Comparison of ENCODE assay signal across 8 mouse cellular contexts in the genomic region with DNA sequence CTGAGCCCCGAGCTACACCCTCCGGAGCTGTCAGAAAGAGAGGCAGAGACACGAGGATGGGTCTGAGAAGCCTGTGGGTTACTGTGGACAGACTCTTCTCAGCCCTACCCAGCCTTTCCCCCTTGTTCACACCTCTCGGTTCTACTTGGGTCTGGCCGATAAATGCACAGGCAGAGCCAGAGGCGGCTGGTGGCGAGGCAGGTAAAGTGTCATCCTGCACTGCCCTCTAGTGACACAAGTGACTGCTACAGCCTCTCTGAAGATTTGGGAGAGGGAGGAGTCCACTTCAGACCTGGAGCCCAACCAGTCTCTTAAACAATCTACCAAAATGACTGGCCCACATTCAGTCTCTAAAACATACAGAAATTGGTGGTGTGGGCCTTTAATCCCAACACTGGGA. TPM values are rescaled to one million over a fixed set of nuclear protein-coding genes. Genes with fewer than 3 reads are reported as not detected.
DNase-seq lines count a peak whose midpoint lies in the region; ATAC-seq and TF ChIP-seq lines count a peak whose summit lies in the region.

No protein-coding gene starts in this region.

- H3K4me3 ChIP-seq in heart, embryonic 16.5 days (ENCODE audit: low read length), result no peak overlapping the region
- H3K4me3 ChIP-seq in liver, embryonic 14.5 days (ENCODE audit: insufficient read depth in 1 of 2, low read depth in 2 of 2, low read length in 2 of 2), result no peak overlapping the region
- H3K4me3 ChIP-seq in neural tube, embryonic 13.5 days, result no peak overlapping the region

- no peaks in the 10 kb centered on the region for H3K9me3 ChIP-seq in heart, embryonic 16.5 days (replicated peaks; ENCODE audit: control insufficient read depth, low read length)
- no peaks in the 10 kb centered on the region for H3K9me3 ChIP-seq in liver, embryonic 14.5 days (ENCODE audit: control insufficient read depth, low read length)
- H3K9me3 ChIP-seq in neural tube, embryonic 13.5 days, result no peaks in the 10 kb centered on the region

- WGBS in heart, embryonic 16.5 days, result 27% methylated on average over 7 of the region's 7 CpGs
- WGBS in liver, embryonic 14.5 days (ENCODE audit: insufficient replicate concordance), result 31% methylated on average over 7 of the region's 7 CpGs
- WGBS in neural tube, embryonic 13.5 days, result 27% methylated on average over 7 of the region's 7 CpGs

- H3K27me3 ChIP-seq in heart, embryonic 16.5 days (ENCODE audit: control insufficient read depth, insufficient read depth, low read length), result no peaks in the 10 kb centered on the region
- H3K27me3 ChIP-seq in liver, embryonic 14.5 days (ENCODE audit: control insufficient read depth, insufficient read depth, low read length), result no peaks in the 10 kb centered on the region
- H3K27me3 ChIP-seq in neural tube, embryonic 13.5 days, result no peaks in the 10 kb centered on the region

- no peak overlapping the region for H3K4me2 ChIP-seq in heart, embryonic 16.5 days (ENCODE audit: low read depth, low read length)
- no peak overlapping the region for H3K4me2 ChIP-seq in liver, embryonic 14.5 days (ENCODE audit: low read depth)
- no peak overlapping the region for H3K4me2 ChIP-seq in neural tube, embryonic 13.5 days

- H3K4me1 ChIP-seq in heart, embryonic 16.5 days (ENCODE audit: control insufficient read depth, insufficient read depth, low read length), result peaks cover 11% of the 10 kb centered on the region
- no peaks in the 10 kb centered on the region for H3K4me1 ChIP-seq in liver, embryonic 14.5 days (replicated peaks; ENCODE audit: control insufficient read depth in 2 of 2, insufficient read depth in 2 of 2, low read length in 1 of 2)
- H3K4me1 ChIP-seq in neural tube, embryonic 13.5 days (replicated peaks), result peaks cover 51% of the 10 kb centered on the region

- TF ChIP-seq EP300 in liver, embryonic 14.5 days (IDR thresholded peaks at IDR 0.05; ENCODE audit: low read depth), result no peak

- H3K27ac ChIP-seq in heart, embryonic 16.5 days (ENCODE audit: low read length), result no peak overlapping the region
- H3K27ac ChIP-seq in liver, embryonic 14.5 days, result no peak overlapping the region
- no peak overlapping the region for H3K27ac ChIP-seq in neural tube, embryonic 13.5 days (replicated peaks)

- peaks cover 6% of the 10 kb centered on the region; the same call in 1 of the 2 replicates for H3K36me3 ChIP-seq in heart, embryonic 16.5 days (ENCODE audit: control insufficient read depth, insufficient read depth)
- no peaks in the 10 kb centered on the region; the same call in none of the 2 replicates for H3K36me3 ChIP-seq in liver, embryonic 14.5 days (replicated peaks; ENCODE audit: control insufficient read depth, insufficient read depth, low read depth)
- H3K36me3 ChIP-seq in neural tube, embryonic 13.5 days, result peaks cover 46% of the 10 kb centered on the region

- H3K9ac ChIP-seq in heart, embryonic 16.5 days (ENCODE audit: low read length), result no peak overlapping the region
- no peak overlapping the region for H3K9ac ChIP-seq in liver, embryonic 14.5 days (replicated peaks)
- H3K9ac ChIP-seq in neural tube, embryonic 13.5 days, result 0 out of 2 replicates have a peak overlapping the region, but pooled peaks have one; percentile 49

- DNase-seq in CD8-positive naive resting alpha-beta T cell, adult 2 months (ENCODE audit: low read depth in 2 of 2, low spot score in 2 of 2), result peak; percentile 57 to 73
- DNase-seq in brain, adult 2 months (ENCODE audit: low read depth, low spot score), result peak; percentile 89
- peak; percentile 86 for DNase-seq in kidney, postnatal 14 days
- peak in 1 of 3 experiments; percentile 58 for DNase-seq in liver, embryonic 14.5 days (ENCODE audit: low read depth in 3 of 3, low spot score in 3 of 3)
- DNase-seq in thymus, adult 18-20 months, result peak; percentile 32 to 51

- ATAC-seq in erythroid progenitor cell, adult 5-6 weeks (replicated peaks; ENCODE audit: low FRiP score, poor library complexity, severe bottlenecking), result peak; percentile 71
- ATAC-seq in heart, embryonic 16.5 days (replicated peaks; ENCODE audit: extremely low read depth, insufficient read depth, low FRiP score), result peak; percentile 66
- peak; percentile 21; the same call in 1 of the 2 replicates for ATAC-seq in liver, embryonic 14.5 days (ENCODE audit: insufficient read depth)
- ATAC-seq in neural tube, embryonic 13.5 days (ENCODE audit: low read depth), result peak; percentile 67

- TF ChIP-seq CTCF in liver, embryonic 14.5 days (IDR thresholded peaks at IDR 0.05; ENCODE audit: low read depth), result peak; percentile 92

RNA-seq across cellular contexts. Expression of gene Cdk5rap3, which starts 6.3 kb away (rescaled TPM):
- 7.9 and 9.6 TPM in 2 replicates for total RNA-seq in erythroid progenitor cell, adult 5-6 weeks (2015; ENCODE audit: low replicate concordance)
- total RNA-seq in erythroid progenitor cell, adult 5-6 weeks (2017; ENCODE audit: low replicate concordance), result 21.6 and 25.2 TPM in 2 replicates
- 48.7 and 60.5 TPM in 2 replicates for polyA plus RNA-seq in heart, embryonic 16.5 days (2015; fragmentation: Nextera tagmentation; extraction: Ambion mirVana)
- polyA plus RNA-seq in liver, embryonic 14.5 days (2012; rRNA removed), result 14.2 and 20.1 TPM in 2 replicates
- 34.1 and 36.4 TPM in 2 replicates for polyA plus RNA-seq in liver, embryonic 14.5 days (2014; fragmentation: Nextera tagmentation; extraction: Ambion mirVana)
- polyA plus RNA-seq in neural tube, embryonic 13.5 days (2015; fragmentation: Nextera tagmentation; extraction: Ambion mirVana), result 79.2 and 92.0 TPM in 2 replicates

RNA-seq across cellular contexts. Expression of gene Prr15l, which starts 17.9 kb away (rescaled TPM):
- not detected in 2 replicates for total RNA-seq in erythroid progenitor cell, adult 5-6 weeks (2015; ENCODE audit: low replicate concordance)
- total RNA-seq in erythroid progenitor cell, adult 5-6 weeks (2017; ENCODE audit: low replicate concordance), result 0.26 TPM in 1 of 2 replicates, not detected in the other
- polyA plus RNA-seq in heart, embryonic 16.5 days (2015; fragmentation: Nextera tagmentation; extraction: Ambion mirVana), result 1.0 and 5.6 TPM in 2 replicates
- 2.8 and 3.3 TPM in 2 replicates for polyA plus RNA-seq in liver, embryonic 14.5 days (2012; rRNA removed)
- polyA plus RNA-seq in liver, embryonic 14.5 days (2014; fragmentation: Nextera tagmentation; extraction: Ambion mirVana), result 4.9 and 8.5 TPM in 2 replicates
- polyA plus RNA-seq in neural tube, embryonic 13.5 days (2015; fragmentation: Nextera tagmentation; extraction: Ambion mirVana), result 0.21 TPM in 1 of 2 replicates, not detected in the other

RNA-seq across cellular contexts. Expression of gene Pnpo, which starts 33.8 kb away (rescaled TPM):
- 57.0 and 70.6 TPM in 2 replicates for total RNA-seq in erythroid progenitor cell, adult 5-6 weeks (2015; ENCODE audit: low replicate concordance)
- total RNA-seq in erythroid progenitor cell, adult 5-6 weeks (2017; ENCODE audit: low replicate concordance), result 74.7 and 92.1 TPM in 2 replicates
- 45.8 and 48.9 TPM in 2 replicates for polyA plus RNA-seq in heart, embryonic 16.5 days (2015; fragmentation: Nextera tagmentation; extraction: Ambion mirVana)
- 315 and 355 TPM in 2 replicates for polyA plus RNA-seq in liver, embryonic 14.5 days (2012; rRNA removed)
- polyA plus RNA-seq in liver, embryonic 14.5 days (2014; fragmentation: Nextera tagmentation; extraction: Ambion mirVana), result 564 and 592 TPM in 2 replicates
- polyA plus RNA-seq in neural tube, embryonic 13.5 days (2015; fragmentation: Nextera tagmentation; extraction: Ambion mirVana), result 18.5 and 22.3 TPM in 2 replicates

Comparison
In these comparisons a context has a peak if more than half of its experiments do, and no peak if none do; other contexts are left out.
1. ATAC-seq: peak in every context shown above with its lines; median percentile 71 in erythroid progenitor cell, adult 5-6 weeks; 67 in neural tube, embryonic 13.5 days; 66 in heart, embryonic 16.5 days; 21 in liver, embryonic 14.5 days.